Mouse (Mus musculus): ENCODE measurements at regions not wholly inside any gene's neighbourhood (a gene's known extent, or its start where the extent isn't known, plus 50 kb on each side); places are given as distances from the start of the nearest gene placed in this dataset.
A peak's percentile ranks its signal among the peaks of the same experiment; 100 is the strongest.
"Not testable (repeated sequence)": the region's sequence is repeated elsewhere in the genome, so short reads cannot be mapped to it uniquely, and the experiment has no call there.

DNA sequence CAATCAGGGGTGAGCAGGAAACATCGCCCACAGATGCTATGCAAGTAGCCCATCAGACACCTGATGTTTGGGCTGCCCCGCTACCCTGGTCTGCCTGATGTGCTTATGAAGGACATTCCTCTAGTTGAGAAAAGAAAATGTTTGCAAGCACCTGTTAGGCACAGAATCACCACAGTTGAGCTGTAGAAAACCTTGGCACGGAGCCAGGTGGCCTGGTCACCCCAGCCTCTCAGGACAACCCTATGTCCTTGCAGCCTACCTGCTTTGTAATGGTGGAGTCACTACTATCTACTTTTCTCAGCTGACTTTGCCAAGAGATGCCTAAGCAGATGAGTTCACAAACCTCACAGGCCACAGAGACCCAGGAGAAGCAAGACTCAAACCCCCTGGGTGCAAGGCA is 86.9 kb upstream of the Irx2 start:
- no peak for DNase-seq (ENCODE audit: low spot score in 2 of 2)

DNA sequence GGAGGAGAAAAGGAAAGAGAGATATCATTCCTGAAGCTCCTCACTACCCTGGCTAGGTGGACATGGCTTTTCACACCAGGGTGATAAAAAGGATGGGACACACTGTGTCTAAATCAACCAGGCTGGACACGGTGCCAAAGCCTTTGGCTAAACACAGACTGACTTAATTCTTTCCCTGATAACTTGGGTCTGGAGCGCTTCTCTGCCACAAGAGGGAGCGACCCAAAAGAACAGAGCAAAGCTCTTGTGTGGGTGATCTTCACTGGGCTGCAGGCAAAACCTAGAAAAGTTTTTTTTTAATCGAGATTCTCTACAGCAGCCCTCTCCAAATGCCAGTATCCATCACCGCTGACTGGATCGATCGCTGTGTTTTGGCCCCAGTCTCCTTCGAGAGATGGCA is 70.7 kb upstream of the Irx2 start:
- peak in 1 of 2 experiments; percentile 9 for DNase-seq (ENCODE audit: low spot score in 2 of 2)

DNA sequence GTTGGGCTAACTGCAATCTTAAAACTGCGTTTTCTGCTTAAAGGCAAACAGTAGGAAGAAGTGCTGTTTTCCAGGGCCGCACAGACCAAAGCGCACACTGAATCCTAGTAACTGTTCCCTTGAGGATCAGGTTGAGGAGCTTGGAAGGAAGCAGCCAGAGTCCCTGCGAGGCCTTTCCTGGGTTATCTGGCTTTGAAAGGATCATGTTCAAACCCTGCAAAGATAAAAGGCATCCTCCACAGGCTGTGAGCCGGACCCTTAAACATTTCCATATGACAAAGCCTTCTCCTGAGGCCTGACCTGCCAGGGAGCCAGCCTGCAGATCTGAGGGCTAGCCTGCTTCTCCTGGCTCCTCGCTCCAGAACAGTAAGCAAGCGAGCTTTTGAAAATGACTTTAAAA is 56.7 kb upstream of the Irx2 start:
- no peak for DNase-seq (ENCODE audit: low spot score in 2 of 2)

DNA sequence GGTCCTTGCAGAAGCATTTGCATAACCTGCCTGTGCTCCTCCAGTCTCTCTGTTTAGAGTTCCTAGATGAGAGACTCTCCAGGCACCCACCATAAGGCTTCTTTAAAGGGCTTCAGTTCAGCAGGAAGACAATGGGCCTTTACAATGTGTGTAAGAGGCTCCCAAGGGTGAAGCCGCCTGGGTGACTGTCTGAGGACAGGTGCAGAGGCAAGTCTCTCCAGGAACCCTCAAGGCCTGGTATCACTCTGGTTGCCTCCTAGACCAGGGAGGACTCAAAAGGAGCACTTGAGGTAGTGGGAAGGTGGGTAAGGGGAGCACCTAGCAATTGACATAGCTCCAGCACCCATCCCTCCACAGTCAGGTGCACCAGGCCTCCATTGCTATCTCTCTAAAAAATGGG is 55.8 kb upstream of the Irx2 start:
- DNase-seq (ENCODE audit: low spot score in 2 of 2): no peak

DNA sequence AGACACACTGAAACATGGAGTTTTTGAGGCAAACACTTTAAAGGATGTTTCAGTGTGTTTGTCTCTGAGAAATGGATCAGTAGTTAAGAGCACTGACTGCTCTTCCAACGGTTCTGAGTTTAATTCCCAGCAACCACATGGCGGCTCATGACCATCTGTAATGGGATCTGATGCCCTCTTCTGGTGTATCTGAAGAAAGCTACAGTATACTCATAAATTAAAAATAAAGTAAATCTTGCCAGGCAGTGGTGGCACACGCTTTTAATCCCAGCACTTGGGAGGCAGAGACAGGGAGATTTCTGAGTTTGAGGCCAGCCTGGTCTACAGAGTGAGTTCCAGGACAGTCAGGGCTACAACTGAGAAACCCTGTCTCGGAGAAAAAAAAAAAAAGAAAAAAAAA is 54.5 kb upstream of the Irx2 start:
- not testable (repeated sequence) for DNase-seq (ENCODE audit: low spot score in 2 of 2)

DNA sequence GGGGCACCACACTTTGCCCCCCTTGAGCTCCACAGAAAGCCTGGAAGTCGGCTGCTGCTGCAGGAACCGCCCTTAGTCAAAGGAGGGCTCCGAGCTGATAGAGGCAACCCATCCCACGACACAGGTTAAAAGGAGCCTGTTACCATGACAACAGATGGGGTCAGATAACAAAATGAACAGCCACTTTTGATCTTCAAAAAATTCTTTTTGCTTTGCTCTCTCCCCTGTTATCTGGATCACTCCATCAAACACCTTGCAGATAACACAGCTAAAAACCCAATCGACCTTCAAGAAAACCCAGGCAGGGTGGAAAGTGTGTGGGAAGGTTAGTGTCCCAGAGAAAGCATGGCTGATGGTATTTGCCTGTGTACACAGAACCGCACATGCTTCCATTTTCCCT is 52.1 kb upstream of the Irx2 start:
- DNase-seq (ENCODE audit: low spot score in 2 of 2): no peak

DNA sequence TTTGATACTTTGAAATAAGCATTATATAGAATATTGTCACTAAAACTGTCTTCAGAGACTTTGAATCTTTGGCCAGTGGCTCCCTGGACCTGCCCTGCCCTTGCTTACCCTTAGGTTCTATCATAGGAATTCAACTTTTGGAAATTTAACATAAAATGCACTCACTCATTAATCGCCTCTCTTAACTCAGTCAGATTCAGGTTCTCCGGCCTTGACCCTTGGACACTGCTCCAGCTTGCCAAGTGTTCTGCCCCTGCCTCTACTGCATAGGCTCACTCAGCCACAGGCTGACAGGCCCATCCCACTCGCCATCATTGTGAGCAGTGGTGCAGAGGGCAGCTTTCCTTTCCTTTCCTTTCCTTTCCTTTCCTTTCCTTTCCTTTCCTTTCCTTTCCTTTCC is 50.2 kb upstream of the Irx2 start:
- DNase-seq (ENCODE audit: low spot score in 2 of 2): no peak
